ENCODE assay signal across 8 mouse cellular contexts in genomic region chr2:37430593-37431464, GRCm38 (mm10). TPM values are rescaled to one million over a fixed set of nuclear protein-coding genes. Genes with fewer than 3 reads are reported as not detected.
A peak's percentile ranks its signal among the peaks of the same experiment; 100 is the strongest.
DNase-seq lines count a peak whose midpoint lies in the region; ATAC-seq and TF ChIP-seq lines count a peak whose summit lies in the region.

No protein-coding gene starts in this region.

- peak overlapping the region; percentile 74 for H3K4me2 ChIP-seq in forebrain, embryonic 13.5 days
- peak overlapping the region; percentile 91 for H3K4me2 ChIP-seq in liver, embryonic 16.5 days (ENCODE audit: low read depth, low read length)
- H3K4me2 ChIP-seq in neural tube, embryonic 12.5 days (replicated peaks) = peak overlapping the region; percentile 82
- H3K4me2 ChIP-seq in stomach, postnatal 0 days (replicated peaks; ENCODE audit: low read depth) = peak overlapping the region; percentile 74

- under 1% methylated on average over 38 of the region's 38 CpGs for WGBS in forebrain, embryonic 13.5 days
- under 1% methylated on average over 38 of the region's 38 CpGs for WGBS in large intestine, adult 2 months
- under 1% methylated on average over 38 of the region's 38 CpGs for WGBS in liver, embryonic 16.5 days (ENCODE audit: insufficient replicate concordance)
- whole genome bisulfite sequencing in neural tube, embryonic 12.5 days = under 1% methylated on average over 38 of the region's 38 CpGs
- under 1% methylated on average over 38 of the region's 38 CpGs for WGBS in stomach, postnatal 0 days

- peak; percentile 93 for TF ChIP-seq EP300 in stomach, postnatal 0 days (optimal IDR thresholded peaks at IDR 0.05)

- intact Hi-C loops in heart, postnatal 10 days (cut with DNase I) = no loop called here

- peak overlapping the region; percentile 98 for H3K27ac ChIP-seq in forebrain, embryonic 13.5 days
- H3K27ac ChIP-seq in liver, embryonic 16.5 days (ENCODE audit: low read length) = peak overlapping the region; percentile 97
- peak overlapping the region; percentile 96 for H3K27ac ChIP-seq in neural tube, embryonic 12.5 days
- H3K27ac ChIP-seq in stomach, postnatal 0 days (replicated peaks) = peak overlapping the region; percentile 95

- ATAC-seq in forebrain, embryonic 13.5 days = peak; percentile 96
- ATAC-seq in liver, embryonic 16.5 days (ENCODE audit: low read depth) = peak; percentile 92
- peak; percentile 97 for ATAC-seq in neural tube, embryonic 12.5 days (ENCODE audit: low FRiP score, low read depth)
- peak; percentile 95 for ATAC-seq in stomach, postnatal 0 days (ENCODE audit: low FRiP score, low TSS enrichment)

- H3K4me1 ChIP-seq in forebrain, embryonic 13.5 days = peaks cover 14% of the 10 kb centered on the region
- H3K4me1 ChIP-seq in liver, embryonic 16.5 days (ENCODE audit: control insufficient read depth, low read depth, low read length) = peaks cover 10% of the 10 kb centered on the region
- H3K4me1 ChIP-seq in neural tube, embryonic 12.5 days = peaks cover 11% of the 10 kb centered on the region
- H3K4me1 ChIP-seq in stomach, postnatal 0 days (replicated peaks; ENCODE audit: control insufficient read depth, insufficient read depth) = no peaks in the 10 kb centered on the region

- TF ChIP-seq CTCF in stomach, postnatal 0 days (IDR thresholded peaks at IDR 0.05; ENCODE audit: low read depth) = no peak

- peak overlapping the region; percentile 87 for H3K9ac ChIP-seq in forebrain, embryonic 13.5 days
- peak overlapping the region; percentile 91 for H3K9ac ChIP-seq in liver, embryonic 16.5 days (ENCODE audit: low read depth, low read length)
- H3K9ac ChIP-seq in neural tube, embryonic 12.5 days = peak overlapping the region; percentile 82
- H3K9ac ChIP-seq in stomach, postnatal 0 days (ENCODE audit: low read length) = peak overlapping the region; percentile 70

- no peaks in the 10 kb centered on the region for H3K27me3 ChIP-seq in forebrain, embryonic 13.5 days
- H3K27me3 ChIP-seq in liver, embryonic 16.5 days (ENCODE audit: control insufficient read depth, insufficient read depth, low read depth, low read length) = no peaks in the 10 kb centered on the region
- no peaks in the 10 kb centered on the region for H3K27me3 ChIP-seq in neural tube, embryonic 12.5 days (replicated peaks)
- no peaks in the 10 kb centered on the region for H3K27me3 ChIP-seq in stomach, postnatal 0 days (ENCODE audit: control insufficient read depth, insufficient read depth, low read length)

- H3K9me3 ChIP-seq in forebrain, embryonic 13.5 days (replicated peaks) = no peaks in the 10 kb centered on the region
- no peaks in the 10 kb centered on the region for H3K9me3 ChIP-seq in liver, embryonic 16.5 days (replicated peaks; ENCODE audit: control insufficient read depth, low read length)
- no peaks in the 10 kb centered on the region for H3K9me3 ChIP-seq in neural tube, embryonic 12.5 days
- no peaks in the 10 kb centered on the region for H3K9me3 ChIP-seq in stomach, postnatal 0 days (ENCODE audit: control insufficient read depth, low read length)

- peak overlapping the region; percentile 90 for H3K4me3 ChIP-seq in forebrain, embryonic 13.5 days
- H3K4me3 ChIP-seq in liver, embryonic 16.5 days (ENCODE audit: low read depth, low read length) = peak overlapping the region; percentile 94
- peak overlapping the region; percentile 60 for H3K4me3 ChIP-seq in neural tube, embryonic 12.5 days
- H3K4me3 ChIP-seq in stomach, postnatal 0 days (ENCODE audit: low read depth, low read length) = peak overlapping the region; percentile 64

- DNase-seq in ES-CJ7 (ENCODE audit: low read depth, low spot score) = peak; percentile 84
- DNase-seq in cerebellum, adult 11 months = peak; percentile 79
- DNase-seq in heart, postnatal 10 days = peak; percentile 89 to 91
- DNase-seq in large intestine, adult 2 months (ENCODE audit: low read depth, low spot score) = peak; percentile 85
- DNase-seq in stomach, postnatal 0 days (ENCODE audit: low spot score) = peak; percentile 83

- peaks cover 20% of the 10 kb centered on the region for H3K36me3 ChIP-seq in forebrain, embryonic 13.5 days (ENCODE audit: poor library complexity, severe bottlenecking)
- H3K36me3 ChIP-seq in liver, embryonic 16.5 days (ENCODE audit: control insufficient read depth, insufficient read depth) = peaks cover 5% of the 10 kb centered on the region
- H3K36me3 ChIP-seq in neural tube, embryonic 12.5 days = peaks cover 10% of the 10 kb centered on the region; the same call in 1 of the 2 replicates
- peaks cover 5% of the 10 kb centered on the region; the same call in 1 of the 2 replicates for H3K36me3 ChIP-seq in stomach, postnatal 0 days (ENCODE audit: control insufficient read depth, insufficient read depth, low read length)

RNA-seq across cellular contexts. Expression of gene Rc3h2, which starts 8.1 kb away (rescaled TPM):
- 25.5 and 25.6 TPM in 2 replicates for polyA plus RNA-seq in forebrain, embryonic 13.5 days (2015; fragmentation: Nextera tagmentation; extraction: Ambion mirVana)
- total RNA-seq in heart, postnatal 10 days (2021) = 10 to 100 TPM; 47.7 to 50.2 TPM
- polyA plus RNA-seq in large intestine, adult 2 months (2012; rRNA removed) = 3.5 and 6.6 TPM in 2 replicates
- polyA plus RNA-seq in liver, embryonic 16.5 days (2015; fragmentation: Nextera tagmentation; extraction: Ambion mirVana) = 4.2 and 4.6 TPM in 2 replicates
- 31.5 and 31.9 TPM in 2 replicates for polyA plus RNA-seq in neural tube, embryonic 12.5 days (2016; fragmentation: Nextera tagmentation; extraction: Ambion mirVana)
- 5.5 and 5.7 TPM in 2 replicates for polyA plus RNA-seq in stomach, postnatal 0 days (2015; fragmentation: Nextera tagmentation; extraction: Ambion mirVana)

RNA-seq across cellular contexts. Expression of gene Zbtb26, which starts 12.1 kb away (rescaled TPM):
- 8.9 and 9.3 TPM in 2 replicates for polyA plus RNA-seq in forebrain, embryonic 13.5 days (2015; fragmentation: Nextera tagmentation; extraction: Ambion mirVana)
- total RNA-seq in heart, postnatal 10 days (2021) = 1 to 10 TPM; 4.5 to 5.1 TPM
- 0.97 and 2.1 TPM in 2 replicates for polyA plus RNA-seq in large intestine, adult 2 months (2012; rRNA removed)
- 1.8 TPM in 2 replicates for polyA plus RNA-seq in liver, embryonic 16.5 days (2015; fragmentation: Nextera tagmentation; extraction: Ambion mirVana)
- 10.9 and 11.3 TPM in 2 replicates for polyA plus RNA-seq in neural tube, embryonic 12.5 days (2016; fragmentation: Nextera tagmentation; extraction: Ambion mirVana)
- 1.7 and 1.9 TPM in 2 replicates for polyA plus RNA-seq in stomach, postnatal 0 days (2015; fragmentation: Nextera tagmentation; extraction: Ambion mirVana)

RNA-seq across cellular contexts. Expression of gene Zbtb6, which starts 12.1 kb away (rescaled TPM):
- polyA plus RNA-seq in forebrain, embryonic 13.5 days (2015; fragmentation: Nextera tagmentation; extraction: Ambion mirVana) = 12.7 and 16.0 TPM in 2 replicates
- total RNA-seq in heart, postnatal 10 days (2021) = 1 to 10 TPM; 6.0 to 6.2 TPM
- 2.2 and 3.3 TPM in 2 replicates for polyA plus RNA-seq in large intestine, adult 2 months (2012; rRNA removed)
- 2.9 and 3.1 TPM in 2 replicates for polyA plus RNA-seq in liver, embryonic 16.5 days (2015; fragmentation: Nextera tagmentation; extraction: Ambion mirVana)
- 11.7 and 13.1 TPM in 2 replicates for polyA plus RNA-seq in neural tube, embryonic 12.5 days (2016; fragmentation: Nextera tagmentation; extraction: Ambion mirVana)
- 3.1 and 3.2 TPM in 2 replicates for polyA plus RNA-seq in stomach, postnatal 0 days (2015; fragmentation: Nextera tagmentation; extraction: Ambion mirVana)

RNA-seq across cellular contexts. Expression of gene Rabgap1, which starts 12.2 kb away (rescaled TPM):
- polyA plus RNA-seq in forebrain, embryonic 13.5 days (2015; fragmentation: Nextera tagmentation; extraction: Ambion mirVana) = 61.9 and 63.8 TPM in 2 replicates
- 10 to 100 TPM; 45.9 to 56.7 TPM for total RNA-seq in heart, postnatal 10 days (2021)
- 5.0 and 7.4 TPM in 2 replicates for polyA plus RNA-seq in large intestine, adult 2 months (2012; rRNA removed)
- polyA plus RNA-seq in liver, embryonic 16.5 days (2015; fragmentation: Nextera tagmentation; extraction: Ambion mirVana) = 7.2 TPM in 2 replicates
- 52.7 and 61.1 TPM in 2 replicates for polyA plus RNA-seq in neural tube, embryonic 12.5 days (2016; fragmentation: Nextera tagmentation; extraction: Ambion mirVana)
- 17.3 and 17.4 TPM in 2 replicates for polyA plus RNA-seq in stomach, postnatal 0 days (2015; fragmentation: Nextera tagmentation; extraction: Ambion mirVana)

Comparison
In these comparisons a context has a peak if more than half of its experiments do, and no peak if none do; other contexts are left out.
1. Peak in every context shown above with its lines: DNase-seq, ATAC-seq, H3K4me3 ChIP-seq and H3K27ac ChIP-seq.